Mouse (Mus musculus) E14TG2a.4 (cell line): ENCODE results near the gene Gdf11.

Experiments
- H3K27me3 ChIP-seq: 2 replicates; pipeline ENCODE4 v1.6.1; 2014; ENCODE audit warnings: low read length, control low read depth; ENCODE audit not compliant: insufficient read depth
- H3K36me3 ChIP-seq: 2 replicates; pipeline ENCODE4 v1.6.1; 2014; ENCODE audit warnings: low read length, control low read depth; ENCODE audit not compliant: insufficient read depth
- H3K4me1 ChIP-seq: replicated peaks from 2 replicates; pipeline ENCODE4 v1.6.1; 2014; ENCODE audit warnings: low read depth, low read length, control low read depth
- H3K4me3 ChIP-seq: replicated peaks from 2 replicates; pipeline ENCODE4 v1.5.1; 2014; ENCODE audit warnings: mild to moderate bottlenecking, low read length
- H3K9me3 ChIP-seq: 2 replicates; pipeline ENCODE4 v1.6.1; 2014; ENCODE audit warnings: low read length, control low read depth
- CTCF ChIP-seq: conservative IDR thresholded peaks from 2 replicates; pipeline ENCODE4 v1.5.1; 2014; ENCODE audit warnings: low read length
- NANOG ChIP-seq: IDR thresholded peaks from 2 replicates; pipeline ENCODE4 v1.6.1; 2014; ENCODE audit warnings: borderline replicate concordance, low read length, mixed read lengths
- POU5F1 ChIP-seq: IDR thresholded peaks from 2 replicates; pipeline ENCODE4 v1.6.1; 2014; ENCODE audit warnings: low read length, borderline replicate concordance

Gene Gdf11

GRCm38 (mm10) chr10:128908778-128909448 lies 17.4 kb upstream of the Gdf11 start:
- TF ChIP-seq POU5F1 (no peak), CTCF (no peak), NANOG (no peak)
- peak overlapping the region; percentile 90 for H3K4me3 ChIP-seq

GRCm38 (mm10) chr10:128904812-128905211 lies 13.3 kb upstream of the Gdf11 start:
- no peak overlapping the region for H3K4me3 ChIP-seq
- no peaks in the 10 kb centered on the region for H3K9me3 ChIP-seq
- H3K36me3 ChIP-seq, result no peaks in the 10 kb centered on the region
- TF ChIP-seq CTCF (no peak), POU5F1 (no peak), NANOG (no peak)
- peaks cover 17% of the 10 kb centered on the region for H3K27me3 ChIP-seq
- H3K4me1 ChIP-seq, result peaks cover 68% of the 10 kb centered on the region

More at GRCm38 (mm10) chr10:128908778-128909448, 17.4 kb upstream of the Gdf11 start:
- Histone ChIP-seq H3K36me3 (peaks cover 27% of the 10 kb centered on the region), H3K9me3 (no peaks in the 10 kb centered on the region), H3K27me3 (peaks cover 21% of the 10 kb centered on the region), H3K4me1 (peaks cover 60% of the 10 kb centered on the region)

GRCm38 (mm10) chr10:128902409-128902988 lies 11.0 kb upstream of the Gdf11 start:
- no peak for TF ChIP-seq POU5F1
- TF ChIP-seq NANOG, result no peak
- no peak for TF ChIP-seq CTCF
- Histone ChIP-seq H3K4me1 (peaks cover 63% of the 10 kb centered on the region), H3K36me3 (no peaks in the 10 kb centered on the region), H3K27me3 (peaks cover 3% of the 10 kb centered on the region; the same call in 1 of the 2 replicates), H3K9me3 (no peaks in the 10 kb centered on the region), H3K4me3 (no peak overlapping the region)

- peak overlapping the region; percentile 57; the same call in 1 of the 2 replicates for H3K4me3 ChIP-seq
- H3K4me1 ChIP-seq, result peaks cover 69% of the 10 kb centered on the region
- no peak for TF ChIP-seq CTCF
- no peak for TF ChIP-seq NANOG
- TF ChIP-seq POU5F1, result no peak
- H3K27me3 ChIP-seq, result peaks cover 13% of the 10 kb centered on the region
- H3K36me3 ChIP-seq, result no peaks in the 10 kb centered on the region
- no peaks in the 10 kb centered on the region for H3K9me3 ChIP-seq
Observed at GRCm38 (mm10) chr10:128901409-128901808, 9.9 kb upstream of the Gdf11 start.

GRCm38 (mm10) chr10:128900698-128901097 lies 9.2 kb upstream of the Gdf11 start, which contains the start of gene Cd63:
Gene Cd63, plus strand, starts transcription at chr10:128900989.
- peaks cover 70% of the 10 kb centered on the region for H3K4me1 ChIP-seq
- peak; percentile 52; the same call in 1 of the 2 replicates for TF ChIP-seq NANOG
- no peak for TF ChIP-seq CTCF
- no peak for TF ChIP-seq POU5F1

GRCm38 (mm10) chr10:128899759-128900490 lies 8.4 kb upstream of the Gdf11 start:
- Histone ChIP-seq H3K9me3 (no peaks in the 10 kb centered on the region), H3K4me3 (no peak overlapping the region; the same call in 1 of the 2 replicates), H3K36me3 (no peaks in the 10 kb centered on the region), H3K27me3 (peaks cover 24% of the 10 kb centered on the region), H3K4me1 (peaks cover 73% of the 10 kb centered on the region)
- TF ChIP-seq CTCF (no peak), NANOG (no peak), POU5F1 (no peak)

More at GRCm38 (mm10) chr10:128900698-128901097, 9.2 kb upstream of the Gdf11 start, which contains the start of gene Cd63:
- peak within 1 kb of the TSS; percentile 57 for H3K4me3 ChIP-seq
- H3K36me3 ChIP-seq, result no peaks in the 10 kb centered on the region
- H3K27me3 ChIP-seq, result peaks cover 20% of the 10 kb centered on the region
- no peaks in the 10 kb centered on the region for H3K9me3 ChIP-seq

- Histone ChIP-seq H3K27me3 (peaks cover 46% of the 10 kb centered on the region), H3K9me3 (no peaks in the 10 kb centered on the region), H3K4me3 (no peak overlapping the region), H3K36me3 (no peaks in the 10 kb centered on the region), H3K4me1 (peaks cover 54% of the 10 kb centered on the region)
- TF ChIP-seq NANOG, result no peak
- no peak for TF ChIP-seq CTCF
- no peak for TF ChIP-seq POU5F1
Observed at GRCm38 (mm10) chr10:128897501-128897900, 6.0 kb upstream of the Gdf11 start.

- H3K27me3 ChIP-seq, result peaks cover 53% of the 10 kb centered on the region
- no peaks in the 10 kb centered on the region for H3K36me3 ChIP-seq
- H3K4me1 ChIP-seq, result peaks cover 52% of the 10 kb centered on the region
- no peaks in the 10 kb centered on the region for H3K9me3 ChIP-seq
- 0 out of 2 replicates have a peak overlapping the region, but pooled peaks have one; percentile 63 for H3K4me3 ChIP-seq
- TF ChIP-seq CTCF (no peak), NANOG (no peak), POU5F1 (no peak)
Observed at GRCm38 (mm10) chr10:128896807-128897206, 5.3 kb upstream of the Gdf11 start.
